Mouse (Mus musculus) cerebellum, postnatal 14 days (tissue): ENCODE data around the gene Fap.

Experiments used
- DNase-seq, 2 experiments: peaks; one replicate each; pipeline ENCODE4 v3.0.0; 2021; ENCODE audit warnings: mixed read lengths in 2 of 2

Gene Fap

GRCm38 (mm10) chr2:62573753-62574159 lies at the start of gene Fap:
Fap (minus strand) TSS chr2:62574075.
- DNase-seq = no peak

GRCm38 (mm10) chr2:62623024-62623441 lies 49.2 kb upstream of the Fap start:
- peak in 1 of 2 experiments; percentile 13 for DNase-seq

- DNase-seq = no peak
Measured at GRCm38 (mm10) chr2:62619679-62620078, 45.8 kb upstream of the Fap start.

GRCm38 (mm10) chr2:62618934-62619341 lies 45.1 kb upstream of the Fap start:
- no peak for DNase-seq

- no peak for DNase-seq
Measured at GRCm38 (mm10) chr2:62613133-62613532, 39.3 kb upstream of the Fap start.

GRCm38 (mm10) chr2:62606205-62606604 lies 32.3 kb upstream of the Fap start:
- DNase-seq = no peak

GRCm38 (mm10) chr2:62603530-62603929 lies 29.7 kb upstream of the Fap start:
- DNase-seq = peak in 1 of 2 experiments; percentile 8

- DNase-seq = no peak
Measured at GRCm38 (mm10) chr2:62596586-62596985, 22.7 kb upstream of the Fap start.

- DNase-seq = no peak
Measured at GRCm38 (mm10) chr2:62594491-62594890, 20.6 kb upstream of the Fap start.

- no peak for DNase-seq
Measured at GRCm38 (mm10) chr2:62591555-62591954, 17.7 kb upstream of the Fap start.

- no peak for DNase-seq
Measured at GRCm38 (mm10) chr2:62589333-62589732, 15.5 kb upstream of the Fap start.

GRCm38 (mm10) chr2:62585769-62586168 lies 11.9 kb upstream of the Fap start:
- no peak for DNase-seq

- no peak for DNase-seq
Measured at GRCm38 (mm10) chr2:62574962-62575361, 1.1 kb upstream of the Fap start.

GRCm38 (mm10) chr2:62574250-62574649 lies 375 bp upstream of the Fap start:
- no peak for DNase-seq

GRCm38 (mm10) chr2:62573099-62573752 lies 649 bp downstream of the Fap start:
- DNase-seq = peak in 1 of 2 experiments; percentile 15

- no peak for DNase-seq
Measured at GRCm38 (mm10) chr2:62564687-62565086, 9.2 kb downstream of the Fap start.

GRCm38 (mm10) chr2:62562661-62563485 lies 11.0 kb downstream of the Fap start:
- DNase-seq = no peak

- no peak for DNase-seq
Measured at GRCm38 (mm10) chr2:62557417-62557816, 16.5 kb downstream of the Fap start.

GRCm38 (mm10) chr2:62556349-62556748 lies 17.5 kb downstream of the Fap start:
- DNase-seq = no peak

GRCm38 (mm10) chr2:62549659-62550058 lies 24.2 kb downstream of the Fap start:
- DNase-seq = no peak

- no peak for DNase-seq
Measured at GRCm38 (mm10) chr2:62549131-62549530, 24.7 kb downstream of the Fap start.

GRCm38 (mm10) chr2:62548104-62548503 lies 25.8 kb downstream of the Fap start:
- no peak for DNase-seq

- DNase-seq = no peak
Measured at GRCm38 (mm10) chr2:62535483-62535882, 38.4 kb downstream of the Fap start.

- DNase-seq = no peak
Measured at GRCm38 (mm10) chr2:62531065-62531464, 42.8 kb downstream of the Fap start.
